Mouse (Mus musculus) liver, embryonic 16.5 days (tissue): ENCODE measurements around the gene Olfr194. TPM values are rescaled to one million over a fixed set of nuclear protein-coding genes. Genes with fewer than 3 reads are reported as not detected.
"Not testable (repeated sequence)": the region's sequence is repeated elsewhere in the genome, so short reads cannot be mapped to it uniquely, and the experiment has no call there.

ENCODE experiments used
- ATAC-seq: fragments of 200-750 bp; cut with Nextera tagmentation; 2 replicates; pipeline ENCODE4 v1.8.0; 2017; ENCODE audit warnings: low read depth, mild to moderate bottlenecking, moderate number of reproducible peaks, moderate library complexity
- H3K27ac ChIP-seq: fragments of 300-500 bp; sonication (generic); 2 replicates; pipeline ENCODE4 v1.5.1; 2014; ENCODE audit warnings: mild to moderate bottlenecking, low read length
- H3K27me3 ChIP-seq: fragments of 300-500 bp; sonication (generic); 2 replicates; pipeline ENCODE4 v1.6.1; 2014; ENCODE audit warnings: low read depth, low read length, mixed read lengths; ENCODE audit not compliant: control insufficient read depth, insufficient read depth
- H3K36me3 ChIP-seq: fragments of 300-500 bp; sonication (generic); 2 replicates; pipeline ENCODE4 v1.6.1; 2014; ENCODE audit warnings: mild to moderate bottlenecking; ENCODE audit not compliant: control insufficient read depth, insufficient read depth
- H3K4me1 ChIP-seq: fragments of 300-500 bp; sonication (generic); 2 replicates; pipeline ENCODE4 v1.6.1; 2014; ENCODE audit warnings: low read depth, low read length, mixed read lengths; ENCODE audit not compliant: control insufficient read depth
- H3K4me2 ChIP-seq: fragments of 300-500 bp; sonication (generic); 2 replicates; pipeline ENCODE4 v1.6.1; 2014; ENCODE audit warnings: low read depth, low read length, mixed read lengths
- H3K4me3 ChIP-seq: fragments of 300-500 bp; sonication (generic); 2 replicates; pipeline ENCODE4 v1.5.1; 2014; ENCODE audit warnings: low read depth, mild to moderate bottlenecking, low read length
- H3K9ac ChIP-seq: fragments of 300-500 bp; sonication (generic); 2 replicates; pipeline ENCODE4 v1.6.1; 2014; ENCODE audit warnings: low read depth, low read length
- H3K9me3 ChIP-seq: fragments of 300-500 bp; sonication (generic); replicated peaks from 2 replicates; pipeline ENCODE4 v1.6.1; 2016; ENCODE audit warnings: low read length; ENCODE audit not compliant: control insufficient read depth
- WGBS: fragments of 180-500 bp; shearing (Covaris S2); extraction: QIAGEN DNeasy Blood & Tissue Kit; methylation state at CpG from one replicate; pipeline ENCODE4 v1.1.7; 2014; ENCODE audit not compliant: insufficient replicate concordance; 5-methylcytosine and 5-hydroxymethylcytosine counted together
- polyA plus RNA-seq: library from polyadenylated mRNA; unstranded; fragments of >200 nt; fragmentation: Nextera tagmentation; extraction: Ambion mirVana; gene quantifications from 2 replicates; pipeline ENCODE4 v1.2.1, GENCODE M21; 2015

The Olfr194 gene
- polyA plus RNA-seq, 1 experiment from 2014 or later: not detected

DNA sequence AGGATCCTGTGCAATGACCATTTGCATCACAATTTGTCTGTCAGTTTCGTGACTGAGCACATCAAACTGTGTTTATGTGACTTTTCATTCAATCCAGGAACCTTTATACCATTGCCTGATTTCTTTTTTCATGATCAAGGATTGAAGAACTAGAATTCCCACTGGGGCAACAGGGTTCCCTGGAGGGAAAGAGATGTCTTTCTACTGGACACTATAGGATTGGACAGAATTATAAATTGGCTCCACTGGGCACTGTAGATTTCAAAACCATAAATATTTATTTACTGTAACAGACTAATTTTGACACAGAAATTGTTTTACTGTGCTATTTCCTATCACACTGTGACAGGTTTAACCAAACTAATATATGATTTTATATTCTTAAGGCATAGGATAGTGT lies 31.1 kb downstream of the Olfr194 start, which contains the start of gene Olfr191:
Gene Olfr191 (minus strand): TSS at position 101 of the 400 bp plus-strand sequence.
- ATAC-seq, H3K4me2 ChIP-seq, H3K9ac ChIP-seq, H3K9me3 ChIP-seq, H3K27ac ChIP-seq, H3K36me3 ChIP-seq, H3K4me1 ChIP-seq, H3K27me3 ChIP-seq, H3K4me3 ChIP-seq: not testable (repeated sequence)
- 15% methylated on average over 1 of the region's 1 CpGs for WGBS

- H3K4me1 ChIP-seq, H3K9ac ChIP-seq, H3K9me3 ChIP-seq, ATAC-seq, H3K4me2 ChIP-seq, H3K27me3 ChIP-seq, H3K27ac ChIP-seq, H3K4me3 ChIP-seq, H3K36me3 ChIP-seq: not testable (repeated sequence)
- 63% methylated on average over 2 of the region's 2 CpGs for WGBS
Observed at GRCm38 (mm10) chr16:59081113-59081512, 39.8 kb downstream of the Olfr194 start.

DNA sequence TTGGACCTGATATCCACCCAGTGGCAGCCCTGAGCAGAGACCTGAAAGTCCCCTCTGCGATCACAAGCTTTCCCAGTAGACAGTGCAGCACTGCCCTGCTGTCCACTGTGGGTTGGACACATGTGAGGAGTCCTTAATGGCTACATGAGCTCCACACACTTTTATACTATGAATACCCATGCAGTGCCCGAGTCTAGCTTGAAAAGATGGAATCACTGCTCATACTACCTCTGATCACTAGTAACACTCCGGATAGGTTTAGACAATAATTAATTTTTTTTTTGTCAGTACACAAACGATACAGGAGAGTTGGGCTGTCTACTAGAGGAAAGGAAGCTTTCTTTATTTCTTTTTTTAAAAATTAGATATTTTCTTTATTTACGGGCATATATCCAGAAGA lies 43.0 kb downstream of the Olfr194 start, which contains the start of gene Olfr190:
Gene Olfr190 (minus strand): TSS at position 101 of the 400 bp plus-strand sequence.
- 65% methylated on average over 5 of the region's 5 CpGs for WGBS
- no peaks in the 10 kb centered on the region for H3K9me3 ChIP-seq
- H3K4me1 ChIP-seq: no peaks in the 10 kb centered on the region
- H3K9ac ChIP-seq: no peak within 1 kb of the TSS
- no peak within 1 kb of the TSS for H3K4me2 ChIP-seq
- H3K36me3 ChIP-seq: no peaks in the 10 kb centered on the region
- H3K4me3 ChIP-seq: no peak within 1 kb of the TSS
- ATAC-seq: no peak
- H3K27ac ChIP-seq: no peak within 1 kb of the TSS
- H3K27me3 ChIP-seq: no peaks in the 10 kb centered on the region

DNA sequence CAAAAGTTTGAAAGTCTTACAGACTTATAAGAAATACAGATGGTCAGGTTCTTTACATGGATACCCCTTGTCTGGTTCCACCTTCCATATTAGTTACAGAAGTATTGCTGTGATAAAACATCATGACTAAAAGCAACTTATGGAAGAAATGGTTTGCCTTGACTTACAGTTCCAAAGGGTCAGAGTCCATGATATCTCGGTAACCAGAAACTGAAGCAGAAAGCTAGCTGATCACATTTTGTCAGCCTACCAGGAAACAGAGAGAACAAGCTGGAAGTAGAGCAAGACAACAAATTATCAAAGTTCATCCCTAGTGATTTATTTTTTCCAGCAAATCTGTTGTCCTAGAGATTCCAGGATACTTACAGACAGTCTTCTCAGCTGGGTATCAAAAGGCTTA lies 47.3 kb downstream of the Olfr194 start:
- no peak overlapping the region for H3K4me3 ChIP-seq

DNA sequence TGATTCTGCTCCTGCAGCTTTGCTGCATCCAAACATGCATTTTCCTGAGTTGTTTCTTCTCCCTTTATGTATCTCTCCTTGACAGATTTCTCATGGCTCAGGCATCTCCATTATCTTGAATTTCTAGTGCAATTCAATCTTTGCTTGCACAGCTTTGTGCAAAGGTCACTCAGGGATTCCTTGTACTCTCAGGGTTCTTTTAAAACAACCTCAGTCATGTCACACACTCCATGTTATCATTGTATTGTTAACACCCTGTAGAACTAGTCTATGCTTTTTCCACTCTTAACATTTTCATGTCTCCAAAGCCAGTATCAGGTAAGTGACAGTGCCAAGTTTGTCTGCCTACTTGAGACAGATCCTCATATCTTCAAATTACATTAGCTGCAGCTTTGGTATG lies 49.1 kb downstream of the Olfr194 start:
- Histone ChIP-seq H3K27me3 (no peaks in the 10 kb centered on the region), H3K4me2 (no peak overlapping the region), H3K36me3 (no peaks in the 10 kb centered on the region), H3K27ac (no peak overlapping the region), H3K4me3 (no peak overlapping the region), H3K9me3 (no peaks in the 10 kb centered on the region), H3K9ac (no peak overlapping the region), H3K4me1 (no peaks in the 10 kb centered on the region)
- no peak for ATAC-seq

More for the DNA sequence above, 47.3 kb downstream of the Olfr194 start:
- no peak overlapping the region for H3K27ac ChIP-seq
- 58% methylated on average over 1 of the region's 1 CpGs for WGBS
- no peak overlapping the region for H3K9ac ChIP-seq
- H3K4me2 ChIP-seq: no peak overlapping the region
- no peaks in the 10 kb centered on the region for H3K36me3 ChIP-seq
- no peaks in the 10 kb centered on the region for H3K9me3 ChIP-seq
- no peaks in the 10 kb centered on the region for H3K27me3 ChIP-seq
- no peak for ATAC-seq
- no peaks in the 10 kb centered on the region for H3K4me1 ChIP-seq

Other genes starting within 250 kb of the Olfr194 start
- gene Olfr177, start 246.3 kb downstream of the Olfr194 start, polyA plus RNA-seq: not detected in 2 replicates
- not detected in 2 replicates for gene Olfr178, start 229.0 kb downstream of the Olfr194 start, polyA plus RNA-seq
- not detected in 2 replicates for gene Olfr181, start 192.3 kb downstream of the Olfr194 start, polyA plus RNA-seq
- not detected in 2 replicates for gene Olfr180, start 191.7 kb downstream of the Olfr194 start, polyA plus RNA-seq
- not detected in 2 replicates for gene Olfr183, start 125.7 kb downstream of the Olfr194 start, polyA plus RNA-seq
- not detected in 2 replicates for gene Olfr186, start 90.8 kb downstream of the Olfr194 start, polyA plus RNA-seq
- not detected in 2 replicates for gene Olfr187, start 81.3 kb downstream of the Olfr194 start, polyA plus RNA-seq
- gene Olfr190, start 43.1 kb downstream of the Olfr194 start, polyA plus RNA-seq: not detected in 2 replicates
- not detected in 2 replicates for gene Olfr191, start 31.2 kb downstream of the Olfr194 start, polyA plus RNA-seq
- gene Olfr193, start 9.2 kb downstream of the Olfr194 start, polyA plus RNA-seq: not detected in 2 replicates
- not detected in 2 replicates for gene Olfr195, start 26.0 kb upstream of the Olfr194 start, polyA plus RNA-seq
- gene Olfr196, start 49.4 kb upstream of the Olfr194 start, polyA plus RNA-seq: not detected in 2 replicates
- gene Olfr198, start 82.5 kb upstream of the Olfr194 start, polyA plus RNA-seq: not detected in 2 replicates
- gene Olfr199, start 98.7 kb upstream of the Olfr194 start, polyA plus RNA-seq: not detected in 2 replicates
- 0.06 and 0.09 TPM in 2 replicates for gene Olfr201, start 151.6 kb upstream of the Olfr194 start, polyA plus RNA-seq
- not detected in 2 replicates for gene Olfr202, start 165.7 kb upstream of the Olfr194 start, polyA plus RNA-seq
- gene Olfr203, start 177.8 kb upstream of the Olfr194 start, polyA plus RNA-seq: not detected in 2 replicates
- not detected in 2 replicates for gene Olfr204, start 197.2 kb upstream of the Olfr194 start, polyA plus RNA-seq
- gene Olfr205, start 210.1 kb upstream of the Olfr194 start, polyA plus RNA-seq: not detected in 2 replicates
- gene Olfr206, start 228.2 kb upstream of the Olfr194 start, polyA plus RNA-seq: not detected in 2 replicates
- not detected in 2 replicates for gene Olfr209, start 242.9 kb upstream of the Olfr194 start, polyA plus RNA-seq